Mouse (Mus musculus) G1E (cell line): Measurements from ENCODE around the gene Tnip3. TPM values are rescaled to one million over a fixed set of nuclear protein-coding genes. Genes with fewer than 3 reads are reported as not detected.
A peak's percentile ranks its signal among the peaks of the same experiment; 100 is the strongest.

Source experiments
- ATAC-seq: 2 replicates; pipeline ENCODE4 v1.8.0; 2016; ENCODE audit warnings: mild to moderate bottlenecking; ENCODE audit not compliant: insufficient number of reproducible peaks, poor library complexity, low FRiP score, severe bottlenecking; ENCODE audit errors: extremely low read depth
- DNase-seq: peaks from one replicate; pipeline ENCODE4 v3.0.0; 2012; ENCODE audit warnings: low spot score
- H3K27me3 ChIP-seq: 2 replicates; pipeline ENCODE4 v1.6.1; 2012; ENCODE audit warnings: mild to moderate bottlenecking, low read length, inconsistent platforms; ENCODE audit not compliant: insufficient read depth
- H3K36me3 ChIP-seq: replicated peaks from 2 replicates; pipeline ENCODE3; 2012; ENCODE audit warnings: mild to moderate bottlenecking, inconsistent platforms
- H3K4me1 ChIP-seq: 2 replicates; pipeline ENCODE4 v1.6.1; 2012; ENCODE audit warnings: low read depth, low read length, inconsistent platforms, mixed read lengths; ENCODE audit not compliant: insufficient read depth
- H3K4me3 ChIP-seq: 2 replicates; pipeline ENCODE4 v1.5.1; 2012; ENCODE audit warnings: low read depth, mild to moderate bottlenecking, inconsistent platforms, low read length, moderate library complexity, mixed read lengths
- H3K9me3 ChIP-seq: replicated peaks from 2 replicates; pipeline ENCODE4 v1.6.1; 2012; ENCODE audit warnings: inconsistent platforms
- CTCF ChIP-seq: IDR thresholded peaks from 2 replicates; pipeline ENCODE4 v1.5.1; 2012; ENCODE audit warnings: low read depth, low read length, inconsistent platforms, mixed read lengths
- GATA1 ChIP-seq: IDR thresholded peaks from 2 replicates; pipeline ENCODE4 v1.6.1; 2012; ENCODE audit warnings: borderline replicate concordance, low read length, inconsistent platforms, mixed read lengths
- GATA2 ChIP-seq: IDR thresholded peaks from 2 replicates; pipeline ENCODE4 v1.6.1; 2012; ENCODE audit warnings: low read depth, low read length, inconsistent platforms, borderline replicate concordance
- POLR2AphosphoS5 ChIP-seq: IDR thresholded peaks from 2 replicates; pipeline ENCODE4 v1.6.1; 2012; ENCODE audit warnings: low read depth, low read length, inconsistent platforms; ENCODE audit not compliant: insufficient replicate concordance
- TAL1 ChIP-seq: conservative IDR thresholded peaks from 2 replicates; pipeline ENCODE4 v1.6.1; 2012; ENCODE audit warnings: low read depth, low read length, inconsistent platforms, mixed read lengths
- polyA plus RNA-seq: library from polyadenylated mRNA; stranded (reverse); fragments of >175 nt; gene quantifications from 2 replicates; pipeline ENCODE4 v1.2.3, GENCODE M21; 2012
- total RNA-seq, 2 experiments: library from RNA; stranded (forward) in 1 of 2; stranded (reverse) in 1 of 2; fragments of 200-1000 nt in 1 of 2; fragments of >200 nt in 1 of 2; fragmentation: Nextera tagmentation in 1 of 2; gene quantifications; 2 replicates each; pipeline ENCODE4 v1.2.3; 2014 to 2017

Gene Tnip3
- total RNA-seq (2014; fragmentation: Nextera tagmentation) (0.19 and 0.38 TPM in 2 replicates), total RNA-seq (2017) (0.23 and 0.44 TPM in 2 replicates), polyA plus RNA-seq (0.06 TPM in 1 of 2 replicates, not detected in the other)

DNA sequence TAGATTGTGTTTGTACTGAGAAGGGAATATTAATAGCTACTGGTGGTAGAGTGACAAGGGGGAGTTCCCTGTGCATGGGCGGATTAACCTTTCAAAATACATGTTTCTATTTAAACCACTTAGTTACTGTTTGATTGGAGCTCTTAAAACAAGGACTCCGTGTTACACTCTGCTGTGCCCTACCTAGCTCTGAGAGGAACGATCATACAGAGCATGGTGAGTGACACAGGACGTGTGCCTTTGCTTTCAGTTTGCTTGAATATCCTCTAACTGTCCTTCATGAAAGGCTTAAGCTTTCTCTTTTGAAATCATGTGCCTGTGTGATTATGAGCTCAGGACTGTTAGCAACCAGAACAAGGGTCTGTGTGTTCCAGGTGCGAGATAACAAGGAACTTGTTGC lies at the start of gene Tnip3:
Gene Tnip3, plus strand, starts transcription at position 122 of the 400 bp plus-strand sequence.
- TF ChIP-seq CTCF, result no peak
- no peak for TF ChIP-seq GATA1
- no peak for TF ChIP-seq GATA2
- TF ChIP-seq POLR2AphosphoS5, result no peak
- no peak for TF ChIP-seq TAL1
- DNase-seq (no peak), ATAC-seq (no peak)
- Histone ChIP-seq H3K4me3 (no peak within 1 kb of the TSS), H3K36me3 (no peaks in the 10 kb centered on the region), H3K4me1 (no peaks in the 10 kb centered on the region), H3K9me3 (no peaks in the 10 kb centered on the region), H3K27me3 (no peaks in the 10 kb centered on the region; the same call in 1 of the 2 replicates)

DNA sequence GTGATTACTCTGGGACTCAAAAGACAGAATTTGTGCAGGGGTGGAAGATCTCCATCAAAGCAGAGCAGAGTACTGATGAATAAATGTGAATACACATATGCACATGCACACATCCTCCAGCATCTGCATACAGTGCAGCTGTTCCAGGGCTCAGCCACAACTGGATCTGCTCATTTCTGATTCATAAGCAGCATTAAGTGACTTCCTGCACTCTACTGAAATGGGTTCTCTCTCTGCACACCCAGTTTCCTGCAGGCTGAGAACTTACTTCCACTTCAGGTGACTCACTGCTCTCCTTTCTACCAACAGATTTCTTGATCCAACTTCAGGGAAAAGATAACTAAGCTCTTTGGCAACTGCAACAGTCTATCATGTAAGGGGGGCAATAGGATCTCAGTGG lies 26.3 kb upstream of the Tnip3 start:
- H3K4me3 ChIP-seq, result no peak overlapping the region
- no peaks in the 10 kb centered on the region for H3K9me3 ChIP-seq
- DNase-seq, result no peak
- H3K27me3 ChIP-seq, result no peaks in the 10 kb centered on the region
- H3K4me1 ChIP-seq, result no peaks in the 10 kb centered on the region
- no peaks in the 10 kb centered on the region for H3K36me3 ChIP-seq
- no peak for TF ChIP-seq TAL1
- no peak for TF ChIP-seq GATA2
- TF ChIP-seq CTCF, result no peak
- no peak for TF ChIP-seq GATA1
- TF ChIP-seq POLR2AphosphoS5, result no peak
- ATAC-seq, result no peak

DNA sequence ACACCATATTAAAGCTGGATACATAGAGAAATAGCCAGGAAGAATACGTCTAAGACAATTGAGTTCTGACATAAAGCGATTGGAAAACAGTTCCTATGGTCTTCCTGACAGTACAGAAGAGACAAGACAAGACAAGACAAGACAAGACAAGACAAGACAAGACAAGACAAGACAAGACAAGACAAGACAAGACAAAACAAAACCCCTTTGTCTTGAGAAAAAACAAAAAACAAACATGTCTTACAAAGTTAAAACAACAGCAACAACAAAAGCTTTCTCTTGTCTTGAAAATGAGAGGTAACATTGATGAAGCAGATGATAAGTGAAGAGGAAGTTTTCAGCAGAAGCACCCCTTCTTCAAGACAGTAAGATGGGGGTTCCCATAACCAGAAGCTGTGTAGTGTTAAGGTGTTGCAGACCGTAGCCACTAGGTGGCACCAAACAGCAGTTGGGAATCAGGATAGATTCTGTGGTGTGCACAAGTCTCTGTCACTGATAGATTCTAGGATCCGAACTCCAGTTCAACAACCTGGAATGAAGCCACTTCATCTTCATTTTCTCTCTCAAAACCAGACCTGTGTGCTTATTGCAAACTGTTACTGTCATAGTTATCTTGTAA lies 15.0 kb upstream of the Tnip3 start:
- Histone ChIP-seq H3K9me3 (no peaks in the 10 kb centered on the region), H3K4me1 (no peaks in the 10 kb centered on the region), H3K4me3 (no peak overlapping the region), H3K36me3 (no peaks in the 10 kb centered on the region), H3K27me3 (peaks cover 3% of the 10 kb centered on the region; the same call in 1 of the 2 replicates)
- TF ChIP-seq POLR2AphosphoS5 (no peak), CTCF (peak; percentile 92)
- ATAC-seq (peak; percentile 70), DNase-seq (peak; percentile 13)

DNA sequence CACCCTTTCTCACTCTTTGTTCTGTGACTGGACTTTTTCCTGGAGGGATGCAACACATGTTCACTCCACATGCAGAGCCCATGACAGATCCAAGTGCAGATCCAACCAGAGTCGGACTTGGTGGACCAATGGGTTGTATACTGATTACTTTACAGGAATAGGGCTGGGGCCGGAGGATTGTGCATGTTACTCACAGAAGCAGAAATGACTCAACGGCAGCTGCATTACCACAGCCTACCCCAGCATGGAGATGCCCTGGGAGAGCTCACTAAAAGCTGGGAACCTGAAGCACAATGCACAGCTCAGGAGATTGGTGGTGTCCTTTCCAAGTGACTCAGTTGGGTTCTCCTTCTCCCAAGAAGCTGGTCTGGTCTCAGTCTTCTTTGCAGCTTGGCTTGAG lies 11.3 kb upstream of the Tnip3 start:
- ATAC-seq, result no peak

DNA sequence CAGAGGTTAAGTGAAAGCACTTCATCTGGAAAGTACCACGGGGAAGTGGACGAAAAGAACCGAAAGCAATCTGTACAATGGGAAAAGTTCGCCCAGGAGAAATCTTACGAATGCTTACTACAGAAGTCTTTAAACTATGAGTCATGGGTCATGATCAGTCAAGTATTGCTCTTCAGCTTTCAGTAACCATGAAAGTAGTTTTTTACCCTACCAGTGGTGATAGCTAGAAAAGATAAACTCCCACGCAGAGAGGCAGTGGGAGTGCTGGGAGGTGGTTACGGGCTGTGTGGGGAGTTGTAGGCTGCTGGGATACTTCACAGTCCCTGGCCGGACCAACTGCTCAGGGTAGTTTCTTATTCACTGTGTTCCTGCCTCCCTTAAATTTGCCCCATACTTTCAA lies 8.4 kb upstream of the Tnip3 start:
- H3K4me3 ChIP-seq, result no peak overlapping the region
- no peaks in the 10 kb centered on the region for H3K36me3 ChIP-seq
- DNase-seq (no peak), ATAC-seq (no peak; the same call in 1 of the 2 replicates)
- peaks cover 3% of the 10 kb centered on the region; the same call in 1 of the 2 replicates for H3K27me3 ChIP-seq
- no peaks in the 10 kb centered on the region for H3K9me3 ChIP-seq
- TF ChIP-seq GATA2 (no peak), GATA1 (no peak), TAL1 (no peak), CTCF (no peak)
- no peaks in the 10 kb centered on the region for H3K4me1 ChIP-seq

More for the DNA sequence above, 11.3 kb upstream of the Tnip3 start:
- Histone ChIP-seq H3K4me1 (no peaks in the 10 kb centered on the region), H3K36me3 (no peaks in the 10 kb centered on the region), H3K9me3 (no peaks in the 10 kb centered on the region), H3K27me3 (peaks cover 3% of the 10 kb centered on the region; the same call in 1 of the 2 replicates), H3K4me3 (no peak overlapping the region)
- TF ChIP-seq GATA1, result no peak
- no peak for TF ChIP-seq GATA2
- TF ChIP-seq POLR2AphosphoS5, result no peak
- TF ChIP-seq CTCF, result no peak
- no peak for TF ChIP-seq TAL1
- no peak for DNase-seq

DNA sequence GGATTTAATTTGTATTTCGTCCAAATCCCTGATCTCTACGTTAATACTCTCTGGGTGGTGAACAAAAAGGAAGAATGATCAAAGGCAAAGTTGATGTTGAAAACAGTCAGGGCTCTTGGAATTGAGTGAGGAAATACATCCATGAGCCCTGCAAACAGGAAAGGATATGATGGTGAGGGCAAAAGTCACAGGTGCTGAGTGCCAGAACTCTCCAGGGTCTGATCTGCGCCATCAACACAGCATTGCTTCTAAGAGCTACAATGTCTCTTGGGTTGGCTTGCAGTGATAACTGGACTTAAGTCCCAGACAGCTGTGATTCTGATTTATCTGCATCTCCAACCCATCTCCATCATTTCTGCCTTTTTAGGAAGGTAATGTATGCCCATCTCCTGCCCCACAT lies 4.3 kb upstream of the Tnip3 start:
- Histone ChIP-seq H3K4me3 (no peak overlapping the region), H3K9me3 (no peaks in the 10 kb centered on the region), H3K27me3 (no peaks in the 10 kb centered on the region), H3K36me3 (no peaks in the 10 kb centered on the region), H3K4me1 (no peaks in the 10 kb centered on the region)
- TF ChIP-seq TAL1 (no peak), GATA1 (no peak), CTCF (no peak), POLR2AphosphoS5 (no peak), GATA2 (no peak)
- ATAC-seq, result no peak
- no peak for DNase-seq
